Mouse (Mus musculus) testis, adult 2 months (tissue): ENCODE measurements around the gene Otop3.

Experiments
- CTCF ChIP-seq: fragments of 200-500 bp; IDR thresholded peaks from 2 replicates; pipeline ENCODE4 v1.5.1; 2012; ENCODE audit warnings: low read depth, mild to moderate bottlenecking, inconsistent platforms, low read length, moderate library complexity; ENCODE audit not compliant: control insufficient read depth, insufficient read depth, insufficient replicate concordance
- POLR2A ChIP-seq: fragments of 200-500 bp; IDR thresholded peaks from 2 replicates; pipeline ENCODE4 v1.6.1; 2012; ENCODE audit warnings: low read depth, mild to moderate bottlenecking, inconsistent platforms, low read length, moderate library complexity; ENCODE audit not compliant: control insufficient read depth

DNA sequence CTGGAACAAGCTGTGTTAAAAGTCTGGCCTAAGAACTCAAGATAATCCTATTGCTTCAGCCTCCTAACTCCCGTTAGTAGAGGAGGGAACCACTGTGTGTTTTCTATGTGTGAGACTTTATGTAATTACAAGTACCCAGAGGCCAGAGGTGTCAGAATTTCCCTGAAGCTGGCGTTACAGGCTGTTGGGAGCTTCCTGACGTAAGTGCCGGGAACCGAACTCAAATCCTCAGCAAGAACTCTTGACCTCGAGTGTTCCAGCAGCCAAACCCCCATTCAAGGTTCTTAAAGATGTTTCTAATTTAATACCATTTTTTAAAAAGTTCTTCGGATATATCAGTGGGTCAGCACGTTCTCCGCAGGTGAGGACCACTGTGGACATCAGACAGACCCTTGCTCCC lies 46.7 kb downstream of the Otop3 start:
- TF ChIP-seq POLR2A, result no peak
- TF ChIP-seq CTCF, result no peak
